Mouse (Mus musculus) adrenal gland, adult 2 months (tissue): ENCODE measurements around the gene Dhx36. TPM values are rescaled to one million over a fixed set of nuclear protein-coding genes. Genes with fewer than 3 reads are reported as not detected.

Experiments used
- DNase-seq: peaks from one replicate; pipeline ENCODE4 v3.0.0; 2021
- polyA plus RNA-seq: library from polyadenylated mRNA; depleted of rRNA; stranded (reverse); fragments of >200 nt; gene quantifications from 2 replicates; pipeline ENCODE4 v1.2.3, GENCODE M21; 2012; rRNA removed
- total RNA-seq, 2 experiments: library from RNA; stranded (reverse); gene quantifications; 2 replicates each; pipeline ENCODE4 v1.2.3; 2021

The Dhx36 gene
- total and polyA plus RNA-seq, 3 experiments = 1.2 to 34.0 (median 27.3) TPM

- no peak for DNase-seq
Observed at GRCm38 (mm10) chr3:62433675-62434074, 73.1 kb downstream of the Dhx36 start.

GRCm38 (mm10) chr3:62418387-62419138 lies 88.2 kb downstream of the Dhx36 start:
- DNase-seq = no peak

Other genes starting within 250 kb of the Dhx36 start
- 1 to 10 TPM; 2.1 to 2.5 TPM for gene Arhgef26, start 168.7 kb downstream of the Dhx36 start, total RNA-seq
- 2.4 and 2.7 TPM in 2 replicates for gene Arhgef26, start 168.7 kb downstream of the Dhx36 start, polyA plus RNA-seq
- not detected for gene Gpr149, start 98.1 kb upstream of the Dhx36 start, total RNA-seq
- 0.03 TPM in 1 of 2 replicates, not detected in the other for gene Gpr149, start 98.1 kb upstream of the Dhx36 start, polyA plus RNA-seq